Mouse (Mus musculus): Measurements from ENCODE around the gene Ang5. TPM values are rescaled to one million over a fixed set of nuclear protein-coding genes. Genes with fewer than 3 reads are reported as not detected.

Ang5 gene
- polyA plus RNA-seq (2014; fragmentation: Illumina TruSeq; extraction: RNeasy Lipid Tissue Mini Kit (QIAGEN cat#74804); ENCODE audit: low read depth, low replicate concordance): not detected

GRCm38 (mm10) chr14:43956769-43957168 lies at the start of gene Ang5:
TSS of gene Ang5 (plus strand) at chr14:43957069.

DNA sequence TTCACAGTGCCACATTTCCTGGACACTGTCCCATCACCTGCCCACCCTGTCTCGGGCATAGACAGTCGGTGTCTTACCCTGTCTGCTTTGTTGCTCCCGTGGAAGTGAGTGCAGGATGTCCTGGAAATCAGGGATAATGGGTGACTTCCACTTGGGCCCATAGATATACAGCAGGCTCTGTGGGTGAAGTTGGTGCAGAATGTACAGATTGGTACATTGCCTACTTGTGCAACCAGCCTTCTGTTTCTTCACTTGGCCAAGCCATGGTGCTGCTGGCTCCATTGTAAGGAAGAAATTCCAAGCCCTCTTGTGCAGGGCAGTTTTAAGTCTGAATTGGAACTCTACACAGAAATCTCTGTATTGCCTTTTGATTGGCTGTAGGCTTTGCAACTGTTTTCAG lies 33.4 kb upstream of the Ang5 start, which contains the start of gene Ear10:
Gene Ear10 (minus strand): TSS at position 101 of the 400 bp plus-strand sequence.

GRCm38 (mm10) chr14:43924688-43925403 lies 32.0 kb upstream of the Ang5 start, which contains the start of gene Gm8113:
TSS of gene Gm8113 (plus strand) at chr14:43925390.

GRCm38 (mm10) chr14:44002169-44002568 lies 45.3 kb downstream of the Ang5 start, which contains the start of gene Ang6:
TSS of gene Ang6 (minus strand) at chr14:44002269.

Other genes with a start within 250 kb of the Ang5 start
- gene Gm16506, start 229.6 kb upstream of the Ang5 start, polyA plus RNA-seq (2014; fragmentation: Illumina TruSeq; extraction: RNeasy Lipid Tissue Mini Kit (QIAGEN cat#74804); ENCODE audit: low read depth, low replicate concordance): not detected
- gene Gm6526, start 209.2 kb upstream of the Ang5 start, polyA plus RNA-seq (2014; fragmentation: Illumina TruSeq; extraction: RNeasy Lipid Tissue Mini Kit (QIAGEN cat#74804); ENCODE audit: low read depth, low replicate concordance): not detected
- gene Gm8180, start 172.3 kb upstream of the Ang5 start, polyA plus RNA-seq (2014; fragmentation: Illumina TruSeq; extraction: RNeasy Lipid Tissue Mini Kit (QIAGEN cat#74804); ENCODE audit: low read depth, low replicate concordance): not detected
- not detected for gene Ear1, start 81.6 kb upstream of the Ang5 start, polyA plus RNA-seq (2014; fragmentation: Illumina TruSeq; extraction: RNeasy Lipid Tissue Mini Kit (QIAGEN cat#74804); ENCODE audit: low read depth, low replicate concordance)
- gene Ear10, start 33.5 kb upstream of the Ang5 start, polyA plus RNA-seq (2014; fragmentation: Illumina TruSeq; extraction: RNeasy Lipid Tissue Mini Kit (QIAGEN cat#74804); ENCODE audit: low read depth, low replicate concordance): not detected
- gene Gm8113, start 31.7 kb upstream of the Ang5 start, polyA plus RNA-seq (2014; fragmentation: Illumina TruSeq; extraction: RNeasy Lipid Tissue Mini Kit (QIAGEN cat#74804); ENCODE audit: low read depth, low replicate concordance): 1.8 TPM
- not detected for gene Ang6, start 45.2 kb downstream of the Ang5 start, polyA plus RNA-seq (2014; fragmentation: Illumina TruSeq; extraction: RNeasy Lipid Tissue Mini Kit (QIAGEN cat#74804); ENCODE audit: low read depth, low replicate concordance)
- 0.99 TPM for gene Ear2, start 145.6 kb downstream of the Ang5 start, polyA plus RNA-seq (2014; fragmentation: Illumina TruSeq; extraction: RNeasy Lipid Tissue Mini Kit (QIAGEN cat#74804); ENCODE audit: low read depth, low replicate concordance)
- gene Gm3327, start 166.8 kb downstream of the Ang5 start, polyA plus RNA-seq (2014; fragmentation: Illumina TruSeq; extraction: RNeasy Lipid Tissue Mini Kit (QIAGEN cat#74804); ENCODE audit: low read depth, low replicate concordance): not detected
- gene Gm8212, start 240.6 kb downstream of the Ang5 start, polyA plus RNA-seq (2014; fragmentation: Illumina TruSeq; extraction: RNeasy Lipid Tissue Mini Kit (QIAGEN cat#74804); ENCODE audit: low read depth, low replicate concordance): not detected

All from heart, adult 10 weeks (tissue).